ENCODE assay signal across 18 mouse cellular contexts in the genomic region with DNA sequence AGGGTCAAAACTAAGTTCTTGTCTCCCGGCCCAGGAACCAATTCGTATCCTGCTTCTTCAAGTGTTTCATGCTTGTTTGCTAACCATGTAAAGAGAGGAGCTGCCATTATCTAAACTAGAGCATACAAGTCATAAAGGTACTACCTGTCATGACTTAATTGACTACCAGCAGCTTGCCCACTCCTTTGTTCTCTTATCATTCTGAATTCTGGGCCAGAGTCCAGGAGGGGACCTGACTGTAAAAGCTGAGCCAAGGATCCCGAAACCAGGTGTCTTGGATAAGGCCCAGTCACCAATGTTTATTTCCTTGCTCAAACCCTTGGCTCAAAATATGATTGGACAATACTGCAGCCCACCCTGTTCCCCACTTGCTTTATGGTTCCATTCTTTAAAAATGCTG.
"Had no signal": no experiment of that assay in that cellular context is flagged by ENCODE, and none has a peak within 500 bp of the region (broad histone marks: within the 10 kb centered on the region; RNA-seq: fewer than 3 reads in every experiment).

No protein-coding gene starts in this region.

- H3K4me3 ChIP-seq: lung, embryonic 15.5 days; megakaryocyte, embryonic 14.5 days; midbrain, embryonic 13.5 days; midbrain, embryonic 15.5 days; neural tube, embryonic 12.5 days had no signal

- DNase-seq: liver, postnatal 0 days; lung, adult 2 months; lung, postnatal 14 days; lung, postnatal 36 days; right cerebral cortex, postnatal 14 days; right cerebral cortex, postnatal 4 days; spleen, adult 18-20 months; thymus, adult 18-20 months; thymus, postnatal 14 days; thymus, postnatal 36 days had no signal

- H3K4me1 ChIP-seq: lung, embryonic 15.5 days; megakaryocyte, embryonic 14.5 days; midbrain, embryonic 13.5 days; midbrain, embryonic 15.5 days; neural tube, embryonic 12.5 days had no signal

- H3K27me3 ChIP-seq: lung, embryonic 15.5 days; megakaryocyte, embryonic 14.5 days; midbrain, embryonic 13.5 days; midbrain, embryonic 15.5 days; neural tube, embryonic 12.5 days had no signal

- H3K9ac ChIP-seq: liver, postnatal 0 days; lung, embryonic 15.5 days; midbrain, embryonic 13.5 days; midbrain, embryonic 15.5 days; neural tube, embryonic 12.5 days had no signal

- ATAC-seq: liver, postnatal 0 days; lung, postnatal 0 days; midbrain, embryonic 13.5 days; midbrain, embryonic 15.5 days had no signal

- H3K36me3 ChIP-seq: lung, embryonic 15.5 days; midbrain, embryonic 13.5 days; midbrain, embryonic 15.5 days; neural tube, embryonic 12.5 days had no signal

- H3K9me3 ChIP-seq: lung, embryonic 15.5 days; megakaryocyte, embryonic 14.5 days; midbrain, embryonic 13.5 days; midbrain, embryonic 15.5 days; neural tube, embryonic 12.5 days had no signal

- H3K4me2 ChIP-seq: lung, embryonic 15.5 days; midbrain, embryonic 11.5 days; midbrain, embryonic 13.5 days; midbrain, embryonic 15.5 days; neural tube, embryonic 12.5 days had no signal

- H3K27ac ChIP-seq: lung, embryonic 15.5 days; macrophage; midbrain, embryonic 13.5 days; midbrain, embryonic 15.5 days; neural tube, embryonic 12.5 days had no signal
